15 mouse cellular contexts compared by ENCODE assay signal in genomic region chr4:150635568-150635967, GRCm38 (mm10). TPM values are rescaled to one million over a fixed set of nuclear protein-coding genes. Genes with fewer than 3 reads are reported as not detected.
"Had no signal": no experiment of that assay in that cellular context is flagged by ENCODE, and none has a peak within 500 bp of the region (broad histone marks: within the 10 kb centered on the region; RNA-seq: fewer than 3 reads in every experiment).

No protein-coding gene starts in this region.

- H3K36me3 ChIP-seq: limb, embryonic 12.5 days; liver, embryonic 13.5 days; lung, embryonic 15.5 days; midbrain, embryonic 12.5 days had no signal

- H3K9ac ChIP-seq: limb, embryonic 12.5 days; liver, embryonic 13.5 days; liver, postnatal 0 days; lung, embryonic 15.5 days; midbrain, embryonic 12.5 days; neural tube, embryonic 13.5 days had no signal

- H3K4me3 ChIP-seq: limb, embryonic 12.5 days; liver, embryonic 13.5 days; lung, embryonic 15.5 days; megakaryocyte, embryonic 14.5 days; midbrain, embryonic 12.5 days; neural tube, embryonic 13.5 days had no signal

- DNase-seq: liver; liver, embryonic 13.5 days; liver, postnatal 0 days; lung, postnatal 14 days; right cerebral cortex, postnatal 25 days; thymus, postnatal 36 days had no signal

- H3K9me3 ChIP-seq: limb, embryonic 12.5 days; liver, embryonic 13.5 days; lung, embryonic 15.5 days; megakaryocyte, embryonic 14.5 days; midbrain, embryonic 12.5 days; neural tube, embryonic 13.5 days had no signal

- ATAC-seq: liver, postnatal 0 days; midbrain, embryonic 16.5 days had no signal

- H3K4me1 ChIP-seq: limb, embryonic 12.5 days; liver, embryonic 13.5 days; lung, embryonic 15.5 days; midbrain, embryonic 12.5 days; neural tube, embryonic 13.5 days had no signal

- H3K27me3 ChIP-seq: limb, embryonic 12.5 days; liver, embryonic 13.5 days; lung, embryonic 15.5 days; midbrain, embryonic 12.5 days; neural tube, embryonic 13.5 days had no signal

- H3K4me2 ChIP-seq: limb, embryonic 12.5 days; liver, embryonic 13.5 days; lung, embryonic 15.5 days; midbrain, embryonic 12.5 days; neural tube, embryonic 13.5 days had no signal

- H3K27ac ChIP-seq: kidney, postnatal 0 days; limb, embryonic 12.5 days; liver, embryonic 13.5 days; lung, embryonic 15.5 days; macrophage; midbrain, embryonic 12.5 days; neural tube, embryonic 13.5 days had no signal

RNA-seq across cellular contexts. Expression of gene Slc45a1, which starts 16.4 kb away (rescaled TPM):
- polyA plus RNA-seq: liver, embryonic 13.5 days; liver, postnatal 0 days; macrophage; thymus, postnatal 0 days had no signal
